In the genomic region with DNA sequence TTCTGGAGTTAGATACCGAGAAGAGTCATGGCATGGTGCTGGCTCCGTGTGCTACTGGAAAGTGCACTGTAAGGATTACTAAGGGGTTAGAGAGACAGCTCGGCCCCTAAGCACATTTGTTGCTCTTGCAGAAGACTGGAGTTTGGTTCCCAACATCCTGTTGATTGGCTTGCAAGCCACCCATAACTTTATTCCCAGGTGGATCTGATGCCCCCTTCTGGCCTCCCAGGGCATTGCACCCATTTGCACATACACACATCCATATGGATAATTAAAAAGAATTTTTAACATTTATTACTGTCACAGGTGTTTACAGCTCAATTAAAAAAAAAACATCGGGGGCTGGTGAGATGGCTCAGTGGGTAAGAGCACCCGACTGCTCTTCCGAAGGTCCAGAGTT, we compare ENCODE assay signal across 10 mouse cellular contexts. TPM values are rescaled to one million over a fixed set of nuclear protein-coding genes. Genes with fewer than 3 reads are reported as not detected.
A peak's percentile ranks its signal among the peaks of the same experiment; 100 is the strongest.
DNase-seq lines count a peak whose midpoint lies in the region; ATAC-seq and TF ChIP-seq lines count a peak whose summit lies in the region.
"Had no signal": no experiment of that assay in that cellular context is flagged by ENCODE, and none has a peak within 500 bp of the region (broad histone marks: within the 10 kb centered on the region; RNA-seq: fewer than 3 reads in every experiment).

No protein-coding gene starts in this region.

- H3K36me3 ChIP-seq in intestine, postnatal 0 days (ENCODE audit: control insufficient read depth, insufficient read depth): peaks cover 10% of the 10 kb centered on the region; the same call in 1 of the 2 replicates
- H3K36me3 ChIP-seq in intestine, embryonic 15.5 days: 0 out of 2 replicates have a peak, but pooled peaks cover 6% of the 10 kb centered on the region
- H3K36me3 ChIP-seq in small intestine, adult 2 months (ENCODE audit: control insufficient read depth, insufficient read depth, low read length): peaks cover 4% of the 10 kb centered on the region
- H3K36me3 ChIP-seq: stomach, embryonic 15.5 days had no signal

- H3K9ac ChIP-seq in intestine, postnatal 0 days (ENCODE audit: low read depth, low read length): no peak overlapping the region
- no peak overlapping the region for H3K9ac ChIP-seq in intestine, embryonic 15.5 days
- H3K9ac ChIP-seq: hindbrain, embryonic 13.5 days; limb, embryonic 15.5 days; stomach, embryonic 15.5 days had no signal

- H3K9me3 ChIP-seq in intestine, postnatal 0 days (ENCODE audit: control insufficient read depth): no peaks in the 10 kb centered on the region
- no peaks in the 10 kb centered on the region for H3K9me3 ChIP-seq in intestine, embryonic 15.5 days
- H3K9me3 ChIP-seq: hindbrain, embryonic 13.5 days; limb, embryonic 15.5 days; stomach, embryonic 15.5 days had no signal

- no peak overlapping the region for H3K4me2 ChIP-seq in intestine, postnatal 0 days (replicated peaks; ENCODE audit: low read depth)
- H3K4me2 ChIP-seq in intestine, embryonic 15.5 days (replicated peaks): no peak overlapping the region
- H3K4me2 ChIP-seq: hindbrain, embryonic 13.5 days; limb, embryonic 15.5 days; stomach, embryonic 15.5 days had no signal

- H3K4me3 ChIP-seq in intestine, postnatal 0 days (ENCODE audit: low read depth, low read length): no peak overlapping the region
- H3K4me3 ChIP-seq in intestine, embryonic 15.5 days (replicated peaks): no peak overlapping the region
- no peak overlapping the region for H3K4me3 ChIP-seq in small intestine, adult 2 months (ENCODE audit: low read depth, low read length)
- H3K4me3 ChIP-seq: hindbrain, embryonic 13.5 days; limb, embryonic 15.5 days; stomach, embryonic 15.5 days had no signal

- peak; percentile 62 for TF ChIP-seq CTCF in intestine, postnatal 0 days (IDR thresholded peaks at IDR 0.05; ENCODE audit: low read depth)
- TF ChIP-seq CTCF in small intestine, adult 2 months (IDR thresholded peaks at IDR 0.05; ENCODE audit: extremely low read depth, insufficient read length, insufficient replicate concordance, low read depth, low read length): peak; percentile 59; the same call in 1 of the 2 replicates

- no peaks in the 10 kb centered on the region for H3K4me1 ChIP-seq in intestine, postnatal 0 days (replicated peaks; ENCODE audit: control insufficient read depth, insufficient read depth, low read length)
- H3K4me1 ChIP-seq in intestine, embryonic 15.5 days (replicated peaks): no peaks in the 10 kb centered on the region
- no peaks in the 10 kb centered on the region for H3K4me1 ChIP-seq in small intestine, adult 2 months (ENCODE audit: control insufficient read depth, insufficient read depth, insufficient read length, low read length)
- H3K4me1 ChIP-seq: stomach, embryonic 15.5 days had no signal

- ATAC-seq in intestine, postnatal 0 days: no peak
- no peak for ATAC-seq in intestine, embryonic 15.5 days

- WGBS in intestine, postnatal 0 days: 95% methylated on average over 6 of the region's 6 CpGs
- WGBS in intestine, embryonic 15.5 days: 97% methylated on average over 6 of the region's 6 CpGs
- 95% methylated on average over 6 of the region's 6 CpGs for WGBS in small intestine, adult 2 months

- DNase-seq in right cerebral cortex, postnatal 14 days: peak; percentile 45
- DNase-seq in right cerebral cortex, postnatal 25 days: no peak
- peak; percentile 49 for DNase-seq in ZHBTc4 (ENCODE audit: low read depth, low spot score)
- no peak for DNase-seq in spleen, adult 18-20 months

- H3K27me3 ChIP-seq in intestine, postnatal 0 days (replicated peaks; ENCODE audit: control insufficient read depth, insufficient read depth, low read length): no peaks in the 10 kb centered on the region
- no peaks in the 10 kb centered on the region for H3K27me3 ChIP-seq in intestine, embryonic 15.5 days (replicated peaks)
- H3K27me3 ChIP-seq in small intestine, adult 2 months (ENCODE audit: control insufficient read depth, insufficient read depth, low read length): no peaks in the 10 kb centered on the region
- H3K27me3 ChIP-seq: hindbrain, embryonic 13.5 days; limb, embryonic 15.5 days; stomach, embryonic 15.5 days had no signal

- H3K27ac ChIP-seq in intestine, postnatal 0 days (ENCODE audit: low read depth, low read length): no peak overlapping the region
- H3K27ac ChIP-seq in intestine, embryonic 15.5 days: no peak overlapping the region
- no peak overlapping the region for H3K27ac ChIP-seq in small intestine, adult 2 months (ENCODE audit: insufficient read depth, low read depth, low read length)
- H3K27ac ChIP-seq: hindbrain, embryonic 13.5 days; limb, embryonic 15.5 days; stomach, embryonic 15.5 days had no signal

- TF ChIP-seq POLR2A in small intestine, adult 2 months (IDR thresholded peaks at IDR 0.05; ENCODE audit: low read depth, low read length): no peak

RNA-seq across cellular contexts. Expression of a gene that starts 33.6 kb away (rescaled TPM):
- polyA plus RNA-seq in intestine, postnatal 0 days (2015; fragmentation: Nextera tagmentation; extraction: Ambion mirVana): 1.4 and 1.5 TPM in 2 replicates
- polyA plus RNA-seq in intestine, embryonic 15.5 days (2015; fragmentation: Nextera tagmentation; extraction: Ambion mirVana): 4.1 and 4.2 TPM in 2 replicates
- polyA plus RNA-seq in small intestine, adult 2 months (2012; rRNA removed): 8.1 and 14.6 TPM in 2 replicates

Comparison
In these comparisons a context has a peak if more than half of its experiments do, and no peak if none do; other contexts are left out.
1. DNase-seq: peak in right cerebral cortex, postnatal 14 days (single experiment) and ZHBTc4 (single experiment); none in right cerebral cortex, postnatal 25 days (single experiment) and spleen, adult 18-20 months (0 of 2).